ENCODE assay signal across 27 mouse cellular contexts in genomic region chr1:53796271-53796670, GRCm38 (mm10).
"Had no signal": no experiment of that assay in that cellular context is flagged by ENCODE, and none has a peak within 500 bp of the region (broad histone marks: within the 10 kb centered on the region; RNA-seq: fewer than 3 reads in every experiment).

No protein-coding gene starts in this region.

- H3K4me3 ChIP-seq: gastrocnemius, adult 2 months; heart, adult 2 months; heart, embryonic 10.5 days; heart, embryonic 12.5 days; hindbrain, embryonic 10.5 days; hindbrain, embryonic 12.5 days; kidney, embryonic 15.5 days; left cerebral cortex, adult 2 months; limb, embryonic 10.5 days; limb, embryonic 12.5 days; liver, embryonic 13.5 days; liver, embryonic 15.5 days had no signal

- H3K27me3 ChIP-seq: heart, embryonic 12.5 days; hindbrain, embryonic 12.5 days; kidney, embryonic 15.5 days; limb, embryonic 12.5 days; liver, embryonic 13.5 days; liver, embryonic 15.5 days had no signal

- H3K36me3 ChIP-seq: heart, embryonic 10.5 days; heart, embryonic 12.5 days; hindbrain, embryonic 10.5 days; hindbrain, embryonic 12.5 days; kidney, embryonic 15.5 days; limb, embryonic 10.5 days; limb, embryonic 12.5 days; liver, embryonic 13.5 days; liver, embryonic 15.5 days had no signal

- ATAC-seq: hindbrain, embryonic 16.5 days; intestine, embryonic 16.5 days had no signal

- H3K4me1 ChIP-seq: hindbrain, embryonic 10.5 days; hindbrain, embryonic 12.5 days; kidney, embryonic 15.5 days; limb, embryonic 10.5 days; limb, embryonic 12.5 days; liver, embryonic 13.5 days; liver, embryonic 15.5 days had no signal

- H3K9me3 ChIP-seq: heart, embryonic 10.5 days; heart, embryonic 12.5 days; hindbrain, embryonic 10.5 days; hindbrain, embryonic 12.5 days; kidney, embryonic 15.5 days; limb, embryonic 10.5 days; limb, embryonic 12.5 days; liver, embryonic 13.5 days; liver, embryonic 15.5 days had no signal

- H3K27ac ChIP-seq: gastrocnemius, adult 2 months; heart, adult 2 months; heart, embryonic 10.5 days; hindbrain, embryonic 10.5 days; hindbrain, embryonic 12.5 days; hindbrain, embryonic 14.5 days; kidney, embryonic 15.5 days; kidney, postnatal 0 days; left cerebral cortex, adult 2 months; limb, embryonic 10.5 days; limb, embryonic 12.5 days; liver, embryonic 13.5 days; liver, embryonic 15.5 days had no signal

- H3K4me2 ChIP-seq: heart, embryonic 12.5 days; hindbrain, embryonic 12.5 days; hindbrain, embryonic 14.5 days; kidney, embryonic 15.5 days; limb, embryonic 12.5 days; liver, embryonic 11.5 days; liver, embryonic 13.5 days; liver, embryonic 15.5 days had no signal

- DNase-seq: gastrocnemius, adult 2 months; gastrocnemius, postnatal 10 days; gastrocnemius, postnatal 25 days; heart, adult 2 months; heart, postnatal 10 days; heart, postnatal 4 days; kidney, adult 11 months; kidney, adult 9 months; kidney, postnatal 14 days; kidney, postnatal 36 days; layer of hippocampus, adult 9-11 months; liver; liver, embryonic 13.5 days had no signal

- H3K9ac ChIP-seq: heart, embryonic 12.5 days; hindbrain, embryonic 12.5 days; hindbrain, embryonic 14.5 days; kidney, embryonic 15.5 days; limb, embryonic 12.5 days; liver, embryonic 13.5 days; liver, embryonic 15.5 days had no signal
